Mouse (Mus musculus) limb, embryonic 14.5 days (tissue): ENCODE results near the gene Fig4. TPM values are rescaled to one million over a fixed set of nuclear protein-coding genes. Genes with fewer than 3 reads are reported as not detected.

ENCODE experiments used
- ATAC-seq: fragments of 200-750 bp; cut with Nextera tagmentation; 2 replicates; pipeline ENCODE4 v1.8.0; 2017; ENCODE audit warnings: low read depth, moderate number of reproducible peaks, moderate TSS enrichment; ENCODE audit not compliant: low FRiP score
- DNase-seq: peaks from one replicate; pipeline ENCODE4 v3.0.0-alpha.2; 2015; ENCODE audit warnings: low spot score
- H3K27ac ChIP-seq: fragments of 300-500 bp; sonication (generic); replicated peaks from 2 replicates; pipeline ENCODE4 v1.5.1; 2014; ENCODE audit warnings: low read depth, mild to moderate bottlenecking, low read length, moderate library complexity, mixed read lengths
- H3K27me3 ChIP-seq: fragments of 300-500 bp; sonication (generic); 2 replicates; pipeline ENCODE4 v1.6.1; 2014; ENCODE audit warnings: low read length, mixed read lengths; ENCODE audit not compliant: control insufficient read depth, insufficient read depth
- H3K36me3 ChIP-seq: fragments of 300-500 bp; sonication (generic); 2 replicates; pipeline ENCODE4 v1.6.1; 2014; ENCODE audit warnings: mild to moderate bottlenecking, low read length, moderate library complexity, mixed read lengths; ENCODE audit not compliant: control insufficient read depth, insufficient read depth
- H3K4me1 ChIP-seq: fragments of 300-500 bp; sonication (generic); 2 replicates; pipeline ENCODE4 v1.6.1; 2014; ENCODE audit warnings: antibody characterized with exemption, low read length, mixed read lengths; ENCODE audit not compliant: control insufficient read depth, insufficient read depth
- H3K4me2 ChIP-seq: fragments of 300-500 bp; sonication (generic); replicated peaks from 2 replicates; pipeline ENCODE4 v1.6.1; 2014; ENCODE audit warnings: low read depth, mild to moderate bottlenecking, low read length, moderate library complexity; ENCODE audit not compliant: severe bottlenecking
- H3K4me3 ChIP-seq: fragments of 300-500 bp; sonication (generic); replicated peaks from 2 replicates; pipeline ENCODE4 v1.5.1; 2014; ENCODE audit warnings: low read length
- H3K9ac ChIP-seq: fragments of 300-500 bp; sonication (generic); 2 replicates; pipeline ENCODE4 v1.6.1; 2014; ENCODE audit warnings: mild to moderate bottlenecking, low read depth, low read length, moderate library complexity; ENCODE audit not compliant: severe bottlenecking
- H3K9me3 ChIP-seq: fragments of 300-500 bp; sonication (generic); 2 replicates; pipeline ENCODE4 v1.6.1; 2016; ENCODE audit warnings: low read length; ENCODE audit not compliant: control insufficient read depth
- POLR2A ChIP-seq: fragments of 200-500 bp; IDR thresholded peaks from 2 replicates; pipeline ENCODE4 v1.8.0; 2012; ENCODE audit warnings: inconsistent platforms, mild to moderate bottlenecking, moderate library complexity, borderline replicate concordance; ENCODE audit not compliant: insufficient read depth, insufficient read length; ENCODE audit errors: extremely low read depth
- WGBS: fragments of 180-500 bp; shearing (Covaris S2); extraction: QIAGEN DNeasy Blood & Tissue Kit; methylation state at CpG from one replicate; pipeline ENCODE4 v1.1.7; 2014; 5-methylcytosine and 5-hydroxymethylcytosine counted together
- polyA plus RNA-seq, 2 experiments: library from polyadenylated mRNA; depleted of rRNA in 1 of 2; stranded (reverse) in 1 of 2; unstranded in 1 of 2; fragments of >200 nt; fragmentation: Nextera tagmentation in 1 of 2; extraction: Ambion mirVana in 1 of 2; gene quantifications; 2 replicates each; pipeline versions ENCODE4 v1.2.1 to v1.2.3; 2012 to 2014

Fig4 gene
- polyA plus RNA-seq, 2 experiments = 9.5 to 18.8 TPM

GRCm38 (mm10) chr10:41241558-41242242 is 61.4 kb downstream of the Fig4 start:
- DNase-seq = no peak
- H3K9ac ChIP-seq = no peak overlapping the region

GRCm38 (mm10) chr10:41241080-41241479 is 62.0 kb downstream of the Fig4 start:
- no peak for DNase-seq
- WGBS = 66% methylated on average over 7 of the region's 7 CpGs
- Histone ChIP-seq H3K4me2 (no peak overlapping the region), H3K4me3 (no peak overlapping the region), H3K36me3 (peaks cover 4% of the 10 kb centered on the region; the same call in 1 of the 2 replicates), H3K27ac (no peak overlapping the region), H3K27me3 (no peaks in the 10 kb centered on the region), H3K4me1 (no peaks in the 10 kb centered on the region), H3K9ac (no peak overlapping the region), H3K9me3 (no peaks in the 10 kb centered on the region)
- no peak for TF ChIP-seq POLR2A
- no peak for ATAC-seq

More at GRCm38 (mm10) chr10:41241558-41242242, 61.4 kb downstream of the Fig4 start:
- Histone ChIP-seq H3K4me2 (no peak overlapping the region), H3K4me1 (no peaks in the 10 kb centered on the region), H3K36me3 (peaks cover 4% of the 10 kb centered on the region; the same call in 1 of the 2 replicates), H3K27ac (no peak overlapping the region), H3K4me3 (no peak overlapping the region), H3K9me3 (no peaks in the 10 kb centered on the region), H3K27me3 (no peaks in the 10 kb centered on the region)
- no peak for ATAC-seq
- WGBS = 78% methylated on average over 6 of the region's 6 CpGs
- TF ChIP-seq POLR2A = no peak

- no peak overlapping the region for H3K27ac ChIP-seq
- H3K9me3 ChIP-seq = no peaks in the 10 kb centered on the region
- no peak for ATAC-seq
- DNase-seq = no peak
- no peaks in the 10 kb centered on the region for H3K27me3 ChIP-seq
- no peak for TF ChIP-seq POLR2A
- no peak overlapping the region for H3K9ac ChIP-seq
- H3K4me2 ChIP-seq = no peak overlapping the region
- H3K36me3 ChIP-seq = no peaks in the 10 kb centered on the region
- no peak overlapping the region for H3K4me3 ChIP-seq
- whole genome bisulfite sequencing = 89% methylated on average over 2 of the region's 2 CpGs
- no peaks in the 10 kb centered on the region for H3K4me1 ChIP-seq
Measured at GRCm38 (mm10) chr10:41236020-41236419, 67.0 kb downstream of the Fig4 start.

GRCm38 (mm10) chr10:41235584-41235983 is 67.5 kb downstream of the Fig4 start:
- Histone ChIP-seq H3K27ac (no peak overlapping the region), H3K4me3 (no peak overlapping the region), H3K4me1 (no peaks in the 10 kb centered on the region), H3K9ac (no peak overlapping the region), H3K4me2 (no peak overlapping the region), H3K27me3 (no peaks in the 10 kb centered on the region), H3K9me3 (no peaks in the 10 kb centered on the region), H3K36me3 (no peaks in the 10 kb centered on the region)
- 73% methylated on average over 3 of the region's 3 CpGs for WGBS
- no peak for DNase-seq
- ATAC-seq = no peak
- TF ChIP-seq POLR2A = no peak

GRCm38 (mm10) chr10:41235159-41235558 is 67.9 kb downstream of the Fig4 start:
- Histone ChIP-seq H3K9ac (no peak overlapping the region), H3K4me2 (no peak overlapping the region), H3K9me3 (no peaks in the 10 kb centered on the region), H3K4me1 (no peaks in the 10 kb centered on the region), H3K36me3 (no peaks in the 10 kb centered on the region), H3K27me3 (no peaks in the 10 kb centered on the region), H3K27ac (no peak overlapping the region), H3K4me3 (no peak overlapping the region)
- ATAC-seq (no peak), DNase-seq (no peak)
- WGBS = 89% methylated on average over 2 of the region's 2 CpGs
- no peak for TF ChIP-seq POLR2A
